Mouse (Mus musculus): ENCODE measurements around the gene Klk1b16. TPM values are rescaled to one million over a fixed set of nuclear protein-coding genes. Genes with fewer than 3 reads are reported as not detected.
"Not testable (repeated sequence)": the region's sequence is repeated elsewhere in the genome, so short reads cannot be mapped to it uniquely, and the experiment has no call there.

Gene Klk1b16
- not detected in 2 replicates for polyA plus RNA-seq (2014; fragmentation: Nextera tagmentation; extraction: Ambion mirVana)

DNA sequence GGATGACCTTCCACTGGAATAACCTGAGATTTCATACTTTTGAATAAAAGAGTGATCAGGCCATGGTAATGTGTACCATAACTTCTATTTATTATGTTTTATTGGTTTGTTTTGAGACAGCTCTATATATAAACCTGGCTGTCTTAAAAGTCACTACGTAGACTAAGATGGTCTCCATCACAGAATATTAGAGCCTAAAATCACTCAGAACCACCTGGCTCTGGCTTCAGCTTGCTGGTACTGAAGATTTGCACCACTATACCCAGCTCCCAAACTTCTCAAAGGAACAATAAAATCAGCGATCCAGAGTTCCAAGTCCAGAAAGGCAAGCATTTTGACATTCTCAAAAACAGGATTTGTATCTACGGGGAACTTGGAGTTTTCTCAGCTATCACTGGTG, at the start of gene Klk1b16:
Klk1b16 (plus strand) TSS at position 301 of the 400 bp plus-strand sequence.
- H3K9me3 ChIP-seq (ENCODE audit: control insufficient read depth, low read length), result no peaks in the 10 kb centered on the region
- ATAC-seq (ENCODE audit: low FRiP score) (no peak), DNase-seq (ENCODE audit: low spot score) (no peak)
- H3K27ac ChIP-seq, result no peak within 1 kb of the TSS
- H3K4me1 ChIP-seq (replicated peaks; ENCODE audit: control insufficient read depth, insufficient read depth, low read length), result no peaks in the 10 kb centered on the region
- H3K27me3 ChIP-seq (ENCODE audit: control insufficient read depth, insufficient read depth, low read length), result no peaks in the 10 kb centered on the region
- H3K4me3 ChIP-seq (replicated peaks; ENCODE audit: low read length), result no peak within 1 kb of the TSS
- H3K9ac ChIP-seq, result no peak within 1 kb of the TSS
- no peaks in the 10 kb centered on the region for H3K36me3 ChIP-seq (replicated peaks; ENCODE audit: control insufficient read depth, insufficient read depth)
- 96% methylated on average over 3 of the region's 3 CpGs for WGBS
- no peak within 1 kb of the TSS for H3K4me2 ChIP-seq (replicated peaks)

DNA sequence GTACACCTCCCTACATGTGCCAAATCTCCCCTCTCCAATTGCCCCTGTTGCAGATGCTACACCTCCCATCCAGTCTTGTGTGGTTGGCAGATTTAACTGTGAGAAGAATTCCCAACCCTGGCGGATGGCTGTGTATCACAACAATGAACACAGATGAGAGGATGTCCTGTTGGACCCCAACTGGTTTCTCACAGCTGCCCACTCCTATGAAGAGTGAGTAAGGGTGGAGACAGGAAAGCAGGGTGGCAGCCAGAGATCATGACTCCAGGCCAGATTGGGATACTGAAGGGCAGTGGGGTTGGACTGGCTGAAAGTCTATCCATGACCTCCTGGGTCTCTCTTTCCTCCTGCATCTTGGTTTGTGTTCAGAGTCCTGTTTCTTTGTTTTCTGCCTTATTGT, 40.5 kb upstream of the Klk1b16 start:
- WGBS, result 91% methylated on average over 1 of the region's 1 CpGs
- Histone ChIP-seq H3K9ac (no peak overlapping the region), H3K4me3 (replicated peaks; ENCODE audit: low read length) (no peak overlapping the region)

DNA sequence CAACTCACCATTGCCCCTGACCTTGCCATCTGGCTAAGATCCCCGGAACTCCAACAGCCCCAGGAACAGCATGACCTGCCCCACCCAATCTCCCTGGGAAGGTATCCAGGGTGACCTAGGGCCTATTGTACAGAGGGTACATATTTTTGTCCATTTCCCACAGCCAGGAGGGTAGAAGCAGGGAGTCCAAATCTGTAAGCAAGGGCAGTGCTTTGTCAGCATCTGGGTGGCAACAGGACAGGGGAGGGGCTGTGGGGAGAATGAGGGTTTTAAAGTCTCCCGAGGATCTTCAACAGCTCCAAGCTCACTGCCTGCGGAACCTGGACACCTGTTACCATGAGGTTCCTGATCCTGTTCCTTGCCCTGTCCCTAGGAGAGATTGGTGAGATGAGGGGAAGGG, 34.5 kb upstream of the Klk1b16 start, which contains the start of gene Klk1b21:
Klk1b21 (plus strand) TSS at position 301 of the 400 bp plus-strand sequence.
- not testable (repeated sequence) for H3K27ac ChIP-seq; H3K9me3 ChIP-seq (ENCODE audit: control insufficient read depth, low read length); H3K27me3 ChIP-seq (ENCODE audit: control insufficient read depth, insufficient read depth, low read length); H3K4me1 ChIP-seq (replicated peaks; ENCODE audit: control insufficient read depth, insufficient read depth, low read length); H3K9ac ChIP-seq; H3K4me2 ChIP-seq (replicated peaks); ATAC-seq (ENCODE audit: low FRiP score); H3K4me3 ChIP-seq (replicated peaks; ENCODE audit: low read length); DNase-seq (ENCODE audit: low spot score); H3K36me3 ChIP-seq (replicated peaks; ENCODE audit: control insufficient read depth, insufficient read depth)
- 96% methylated on average over 3 of the region's 3 CpGs for WGBS

More for the DNA sequence above, 40.5 kb upstream of the Klk1b16 start:
- no peaks in the 10 kb centered on the region for H3K27me3 ChIP-seq (ENCODE audit: control insufficient read depth, insufficient read depth, low read length)
- H3K9me3 ChIP-seq (ENCODE audit: control insufficient read depth, low read length), result no peaks in the 10 kb centered on the region
- H3K27ac ChIP-seq, result no peak overlapping the region
- no peaks in the 10 kb centered on the region for H3K4me1 ChIP-seq (replicated peaks; ENCODE audit: control insufficient read depth, insufficient read depth, low read length)
- DNase-seq (ENCODE audit: low spot score), result no peak
- H3K4me2 ChIP-seq (replicated peaks), result no peak overlapping the region
- no peak for ATAC-seq (ENCODE audit: low FRiP score)
- H3K36me3 ChIP-seq (replicated peaks; ENCODE audit: control insufficient read depth, insufficient read depth), result no peaks in the 10 kb centered on the region

DNA sequence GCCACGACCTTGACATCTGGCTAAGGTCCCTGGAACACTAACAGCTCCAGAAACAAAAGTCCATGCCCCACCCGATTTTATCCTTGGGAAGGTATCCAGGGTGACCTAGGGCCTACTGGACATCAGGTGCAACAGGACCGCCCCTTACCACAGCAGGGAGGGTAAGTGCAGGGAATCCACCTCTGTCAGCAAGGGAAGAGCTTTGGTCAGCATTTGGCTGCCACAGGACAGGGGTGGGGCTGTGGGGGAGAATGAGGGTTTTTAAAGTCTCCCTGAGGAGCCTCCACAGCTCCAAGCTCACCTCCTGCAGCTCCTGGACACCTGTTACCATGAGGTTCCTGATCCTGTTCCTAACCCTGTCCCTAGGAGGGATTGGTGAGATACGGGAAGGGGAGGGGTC, 24.2 kb upstream of the Klk1b16 start, which contains the start of gene Klk1b22:
Klk1b22 (plus strand) TSS at position 301 of the 400 bp plus-strand sequence.
- Histone ChIP-seq H3K27ac (no peak within 1 kb of the TSS), H3K27me3 (ENCODE audit: control insufficient read depth, insufficient read depth, low read length) (no peaks in the 10 kb centered on the region), H3K9me3 (ENCODE audit: control insufficient read depth, low read length) (no peaks in the 10 kb centered on the region), H3K4me2 (replicated peaks) (no peak within 1 kb of the TSS), H3K4me3 (replicated peaks; ENCODE audit: low read length) (no peak within 1 kb of the TSS), H3K4me1 (replicated peaks; ENCODE audit: control insufficient read depth, insufficient read depth, low read length) (no peaks in the 10 kb centered on the region), H3K36me3 (replicated peaks; ENCODE audit: control insufficient read depth, insufficient read depth) (no peaks in the 10 kb centered on the region), H3K9ac (no peak within 1 kb of the TSS)
- 77% methylated on average over 4 of the region's 4 CpGs for WGBS
- ATAC-seq (ENCODE audit: low FRiP score) (no peak), DNase-seq (ENCODE audit: low spot score) (no peak)

DNA sequence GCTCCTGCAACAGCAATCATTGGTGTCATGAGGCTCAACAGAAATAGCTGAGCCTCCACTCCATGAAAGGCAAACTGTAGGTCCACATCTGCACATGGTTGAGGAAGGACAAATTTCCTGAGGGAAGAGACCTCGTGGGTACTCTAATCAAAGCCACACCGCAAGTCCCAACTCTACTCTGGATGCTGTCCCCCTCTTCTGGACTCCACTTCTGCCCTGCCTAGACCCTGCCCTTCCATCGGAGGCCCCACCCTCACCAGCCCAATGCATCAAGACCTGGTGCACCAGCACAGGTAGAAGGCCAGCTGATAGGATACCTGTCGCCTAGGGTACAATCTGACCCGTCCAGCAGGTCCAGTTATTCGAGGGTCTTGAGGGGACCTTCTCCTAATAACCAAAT, 13.1 kb upstream of the Klk1b16 start:
- Histone ChIP-seq H3K9ac (no peak overlapping the region), H3K36me3 (replicated peaks; ENCODE audit: control insufficient read depth, insufficient read depth) (no peaks in the 10 kb centered on the region), H3K9me3 (ENCODE audit: control insufficient read depth, low read length) (no peaks in the 10 kb centered on the region), H3K4me1 (replicated peaks; ENCODE audit: control insufficient read depth, insufficient read depth, low read length) (no peaks in the 10 kb centered on the region), H3K27me3 (ENCODE audit: control insufficient read depth, insufficient read depth, low read length) (no peaks in the 10 kb centered on the region), H3K4me3 (replicated peaks; ENCODE audit: low read length) (no peak overlapping the region), H3K4me2 (replicated peaks) (no peak overlapping the region), H3K27ac (no peak overlapping the region)
- no peak for ATAC-seq (ENCODE audit: low FRiP score)
- DNase-seq (ENCODE audit: low spot score), result no peak
- 91% methylated on average over 6 of the region's 6 CpGs for WGBS

DNA sequence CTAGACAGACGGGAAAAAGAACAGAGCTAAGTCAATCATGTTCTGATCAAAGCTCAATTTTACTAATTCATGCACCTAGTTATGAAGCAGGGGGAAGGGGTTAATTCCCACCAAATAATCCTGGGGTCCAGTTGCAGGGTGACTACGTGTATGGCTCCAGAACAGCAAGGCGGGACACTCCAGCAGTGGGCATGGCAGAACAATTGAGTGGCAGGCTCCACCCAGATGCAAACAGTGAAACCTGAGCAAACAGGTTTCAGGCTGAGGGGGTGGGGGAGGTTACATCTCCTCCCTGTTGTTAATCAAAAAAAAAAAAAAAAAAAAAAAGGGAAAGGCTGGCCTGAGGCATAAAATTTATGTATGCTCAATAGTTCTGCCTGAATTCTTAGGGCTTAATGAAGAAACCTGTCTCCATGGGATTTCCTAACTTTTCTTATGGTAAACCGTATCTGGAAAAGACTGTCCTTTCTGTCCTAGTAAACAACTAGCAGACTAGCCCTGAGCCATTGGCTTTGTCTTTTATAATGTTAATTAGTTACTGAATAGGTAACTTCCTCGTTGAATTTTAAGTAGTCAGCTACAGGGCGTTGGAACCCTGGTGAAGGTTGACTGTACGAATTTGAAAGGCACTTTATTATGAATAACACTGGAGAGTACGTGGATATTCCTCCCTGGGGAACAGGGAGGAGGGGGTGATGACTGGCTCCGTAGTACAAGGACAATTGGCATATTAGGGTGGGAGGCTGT, 42.9 kb downstream of the Klk1b16 start:
- ATAC-seq (ENCODE audit: low FRiP score), result no peak
- Histone ChIP-seq H3K27me3 (ENCODE audit: control insufficient read depth, insufficient read depth, low read length) (no peaks in the 10 kb centered on the region), H3K4me3 (replicated peaks; ENCODE audit: low read length) (no peak overlapping the region)

DNA sequence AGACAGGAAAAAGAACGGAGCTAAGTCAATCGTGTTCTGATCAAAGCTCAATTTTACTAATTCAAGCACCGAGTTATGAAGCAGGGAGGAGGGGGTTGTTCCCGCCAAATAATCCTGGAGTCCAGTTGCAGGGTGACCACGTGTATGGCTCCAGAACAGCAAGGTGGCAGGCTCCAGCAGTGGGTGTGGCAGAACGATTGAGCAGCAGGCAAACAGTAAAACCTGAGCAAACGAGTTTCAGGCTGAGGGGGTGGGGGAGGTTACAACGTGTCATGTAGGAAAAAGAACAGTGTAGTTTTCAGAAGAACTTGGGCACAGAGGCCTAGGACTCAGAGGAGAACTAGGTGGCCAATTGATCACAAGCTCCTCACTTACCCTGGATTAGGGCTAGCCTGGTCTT, 49.9 kb downstream of the Klk1b16 start:
- WGBS, result 77% methylated on average over 8 of the region's 8 CpGs

More for the DNA sequence above, 42.9 kb downstream of the Klk1b16 start:
- DNase-seq (ENCODE audit: low spot score), result no peak
- Histone ChIP-seq H3K4me1 (replicated peaks; ENCODE audit: control insufficient read depth, insufficient read depth, low read length) (no peaks in the 10 kb centered on the region), H3K36me3 (replicated peaks; ENCODE audit: control insufficient read depth, insufficient read depth) (no peaks in the 10 kb centered on the region), H3K9ac (no peak overlapping the region), H3K9me3 (ENCODE audit: control insufficient read depth, low read length) (no peaks in the 10 kb centered on the region), H3K4me2 (replicated peaks) (no peak overlapping the region), H3K27ac (no peak overlapping the region)
- WGBS, result 47% methylated on average over 9 of the region's 9 CpGs

DNA sequence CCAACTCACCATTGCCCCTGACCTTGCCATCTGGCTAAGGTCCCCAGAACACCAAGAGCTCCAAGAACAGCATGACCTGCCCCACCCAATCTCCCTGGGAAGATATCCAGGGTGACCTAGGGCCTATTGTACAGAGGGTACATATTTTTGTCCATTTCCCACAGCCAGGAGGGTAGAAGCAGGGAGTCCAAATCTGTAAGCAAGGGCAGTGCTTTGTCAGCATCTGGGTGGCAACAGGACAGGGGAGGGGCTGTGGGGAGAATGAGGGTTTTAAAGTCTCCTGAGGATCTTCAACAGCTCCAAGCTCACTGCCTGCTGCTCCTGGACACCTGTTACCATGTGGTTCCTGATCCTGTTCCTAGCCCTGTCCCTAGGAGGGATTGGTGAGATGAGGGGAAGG, 51.4 kb downstream of the Klk1b16 start, which contains the start of gene Klk1b24:
Klk1b24 (plus strand) TSS at position 301 of the 400 bp plus-strand sequence.
- not testable (repeated sequence) for ATAC-seq (ENCODE audit: low FRiP score); H3K4me3 ChIP-seq (replicated peaks; ENCODE audit: low read length); DNase-seq (ENCODE audit: low spot score); H3K9me3 ChIP-seq (ENCODE audit: control insufficient read depth, low read length); H3K36me3 ChIP-seq (replicated peaks; ENCODE audit: control insufficient read depth, insufficient read depth); H3K4me2 ChIP-seq (replicated peaks); H3K9ac ChIP-seq; H3K27me3 ChIP-seq (ENCODE audit: control insufficient read depth, insufficient read depth, low read length); H3K27ac ChIP-seq; H3K4me1 ChIP-seq (replicated peaks; ENCODE audit: control insufficient read depth, insufficient read depth, low read length)

More for the DNA sequence above, 49.9 kb downstream of the Klk1b16 start:
- H3K9ac ChIP-seq; H3K9me3 ChIP-seq (ENCODE audit: control insufficient read depth, low read length); H3K27me3 ChIP-seq (ENCODE audit: control insufficient read depth, insufficient read depth, low read length); H3K4me3 ChIP-seq (replicated peaks; ENCODE audit: low read length); H3K4me2 ChIP-seq (replicated peaks); DNase-seq (ENCODE audit: low spot score); ATAC-seq (ENCODE audit: low FRiP score); H3K27ac ChIP-seq; H3K4me1 ChIP-seq (replicated peaks; ENCODE audit: control insufficient read depth, insufficient read depth, low read length); H3K36me3 ChIP-seq (replicated peaks; ENCODE audit: control insufficient read depth, insufficient read depth): not testable (repeated sequence)

Measured in hindbrain, embryonic 14.5 days (tissue).